Mouse (Mus musculus) neural tube, embryonic 14.5 days (tissue): ENCODE results near the gene Ccdc124. TPM values are rescaled to one million over a fixed set of nuclear protein-coding genes. Genes with fewer than 3 reads are reported as not detected.

Experiments
- ATAC-seq: fragments of 200-750 bp; cut with Nextera tagmentation; 2 replicates; pipeline ENCODE4 v1.8.0; 2017; ENCODE audit warnings: low read depth, mild to moderate bottlenecking, moderate TSS enrichment, moderate library complexity
- H3K27ac ChIP-seq: fragments of 300-500 bp; sonication (generic); 2 replicates; pipeline ENCODE4 v1.5.1; 2014; ENCODE audit warnings: low read depth, mild to moderate bottlenecking, control low read depth, low read length, moderate library complexity, mixed read lengths
- H3K27me3 ChIP-seq: fragments of 300-500 bp; sonication (generic); 2 replicates; pipeline ENCODE4 v1.6.1; 2014; ENCODE audit warnings: low read length; ENCODE audit not compliant: control insufficient read depth, insufficient read depth
- H3K36me3 ChIP-seq: fragments of 300-500 bp; sonication (generic); 2 replicates; pipeline ENCODE4 v1.6.1; 2014; ENCODE audit warnings: low read length, mixed read lengths; ENCODE audit not compliant: control insufficient read depth, insufficient read depth
- H3K4me1 ChIP-seq: fragments of 300-500 bp; sonication (generic); 2 replicates; pipeline ENCODE4 v1.6.1; 2014; ENCODE audit warnings: low read length; ENCODE audit not compliant: control insufficient read depth, insufficient read depth
- H3K4me2 ChIP-seq: fragments of 300-500 bp; sonication (generic); 2 replicates; pipeline ENCODE4 v1.6.1; 2014; ENCODE audit warnings: mild to moderate bottlenecking, low read depth, low read length, control low read depth
- H3K4me3 ChIP-seq: fragments of 300-500 bp; sonication (generic); 2 replicates; pipeline ENCODE4 v1.5.1; 2014; ENCODE audit warnings: low read depth, low read length, control low read depth, mixed read lengths
- H3K9ac ChIP-seq: fragments of 300-500 bp; sonication (generic); replicated peaks from 2 replicates; pipeline ENCODE4 v1.6.1; 2014; ENCODE audit warnings: low read depth, mild to moderate bottlenecking, control low read depth, low read length, mixed read lengths
- H3K9me3 ChIP-seq: fragments of 300-500 bp; sonication (generic); 2 replicates; pipeline ENCODE4 v1.6.1; 2016; ENCODE audit warnings: low read length; ENCODE audit not compliant: control insufficient read depth
- WGBS: fragments of 180-500 bp; shearing (Covaris S2); extraction: QIAGEN DNeasy Blood & Tissue Kit; methylation state at CpG from one replicate; pipeline ENCODE4 v1.1.7; 2014; 5-methylcytosine and 5-hydroxymethylcytosine counted together
- polyA plus RNA-seq: library from polyadenylated mRNA; unstranded; fragments of >200 nt; fragmentation: Nextera tagmentation; extraction: Ambion mirVana; gene quantifications from 2 replicates; pipeline ENCODE4 v1.2.1, GENCODE M21; 2014

Ccdc124 gene
- polyA plus RNA-seq, 1 experiment from 2014 or later = 159 TPM

DNA sequence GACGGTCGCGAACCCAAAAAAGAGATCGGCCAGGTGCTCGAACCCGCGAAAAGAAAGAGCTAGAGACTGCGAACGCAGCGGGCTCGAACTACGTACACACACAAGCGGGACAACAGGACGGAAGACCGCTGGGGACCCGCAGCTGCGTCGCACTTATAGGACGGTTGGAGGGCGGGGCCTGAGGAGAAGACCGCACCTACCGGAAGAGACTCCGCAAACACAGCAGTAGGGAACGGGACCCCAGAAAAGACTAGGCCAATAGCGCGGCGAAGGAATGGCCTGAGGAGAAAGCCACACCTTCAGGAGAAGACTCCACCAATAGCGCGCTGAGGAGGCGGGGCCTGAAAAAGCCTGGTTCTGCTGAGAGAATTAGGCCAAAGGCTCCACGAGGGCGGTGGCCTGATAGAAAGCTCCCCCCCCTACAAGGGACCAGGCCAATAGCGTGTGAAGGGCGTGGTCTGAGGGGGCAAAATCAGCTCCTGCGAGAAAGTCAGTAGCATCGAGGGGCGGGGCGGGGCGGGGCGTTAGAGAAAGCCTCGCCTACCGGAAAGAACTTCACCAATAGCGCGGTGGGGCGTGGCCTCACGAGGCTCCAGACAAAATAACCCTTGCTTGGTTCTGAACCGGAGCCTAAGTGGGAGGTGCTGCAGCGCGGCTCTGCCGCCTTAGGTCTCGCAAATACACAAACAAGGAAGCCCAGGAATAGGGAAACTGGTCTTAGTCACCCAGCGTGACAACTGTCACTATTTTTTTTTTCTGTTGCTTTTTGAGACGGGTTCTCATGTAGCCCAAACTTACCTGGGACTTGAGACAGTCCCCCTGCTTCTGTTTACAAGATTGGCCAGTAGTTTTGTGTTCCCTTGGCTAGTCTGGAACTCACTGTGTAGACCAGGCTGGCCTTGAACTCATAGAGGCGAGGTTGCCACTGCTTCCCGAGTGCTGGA, 34.1 kb downstream of the Ccdc124 start, which contains the start of gene Arrdc2:
Arrdc2 (minus strand) TSS at position 313 of the 944 bp plus-strand sequence.
- 3% methylated on average over 55 of the region's 55 CpGs for WGBS
- H3K27me3 ChIP-seq = no peaks in the 10 kb centered on the region
- peak; percentile 95 for ATAC-seq

DNA sequence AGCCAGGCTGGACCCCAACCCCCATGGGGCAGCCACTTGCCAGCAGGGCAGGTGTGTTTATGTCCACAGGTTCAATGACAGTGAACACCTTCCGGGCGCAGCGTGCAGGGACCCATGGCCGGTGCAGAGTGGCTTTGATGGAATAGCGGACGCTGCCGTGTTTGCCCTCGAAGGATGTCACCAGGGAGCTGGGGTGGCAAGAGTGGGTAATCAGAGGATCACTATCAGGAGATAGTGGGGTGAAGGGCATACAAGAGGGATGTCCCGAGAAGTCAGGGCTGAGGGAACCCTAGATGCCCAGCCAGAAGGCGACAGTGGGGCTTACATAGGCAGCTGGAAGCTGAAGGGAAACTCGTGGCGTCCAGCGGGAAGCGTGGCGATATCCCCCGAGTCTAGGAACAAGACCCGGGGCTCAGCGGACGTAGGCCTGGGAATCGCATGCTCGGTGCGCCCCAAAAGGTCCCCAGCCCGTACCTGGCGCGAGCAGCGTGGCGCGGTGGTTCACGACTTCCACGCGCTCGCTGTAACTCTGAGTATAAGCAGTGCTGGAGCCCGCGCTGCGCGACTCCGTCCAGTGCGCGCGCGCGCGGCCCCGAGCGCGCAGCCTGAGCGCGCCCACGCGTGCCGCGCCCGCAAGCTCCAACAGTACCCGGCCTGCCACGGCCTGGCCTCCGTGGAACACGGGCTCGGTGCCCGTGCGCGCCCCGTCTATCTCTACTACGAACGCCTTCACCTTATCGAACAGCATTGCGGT, 34.9 kb downstream of the Ccdc124 start:
- no peaks in the 10 kb centered on the region for H3K4me1 ChIP-seq
- no peaks in the 10 kb centered on the region for H3K9me3 ChIP-seq
- peak overlapping the region; percentile 63 for H3K4me2 ChIP-seq
- ATAC-seq = peak; percentile 71
- peak overlapping the region; percentile 67 for H3K9ac ChIP-seq
- H3K4me3 ChIP-seq = peak overlapping the region; percentile 59
- WGBS = 2% methylated on average over 65 of the region's 66 CpGs
- H3K27me3 ChIP-seq = no peaks in the 10 kb centered on the region
- H3K36me3 ChIP-seq = no peaks in the 10 kb centered on the region
- peak overlapping the region; percentile 87 for H3K27ac ChIP-seq

More for the DNA sequence above, 34.1 kb downstream of the Ccdc124 start, which contains the start of gene Arrdc2:
- Histone ChIP-seq H3K4me1 (no peaks in the 10 kb centered on the region), H3K4me3 (peak within 1 kb of the TSS; percentile 59), H3K36me3 (no peaks in the 10 kb centered on the region), H3K4me2 (peak within 1 kb of the TSS; percentile 63), H3K9me3 (no peaks in the 10 kb centered on the region), H3K9ac (peak within 1 kb of the TSS; percentile 67), H3K27ac (peak within 1 kb of the TSS; percentile 87)

DNA sequence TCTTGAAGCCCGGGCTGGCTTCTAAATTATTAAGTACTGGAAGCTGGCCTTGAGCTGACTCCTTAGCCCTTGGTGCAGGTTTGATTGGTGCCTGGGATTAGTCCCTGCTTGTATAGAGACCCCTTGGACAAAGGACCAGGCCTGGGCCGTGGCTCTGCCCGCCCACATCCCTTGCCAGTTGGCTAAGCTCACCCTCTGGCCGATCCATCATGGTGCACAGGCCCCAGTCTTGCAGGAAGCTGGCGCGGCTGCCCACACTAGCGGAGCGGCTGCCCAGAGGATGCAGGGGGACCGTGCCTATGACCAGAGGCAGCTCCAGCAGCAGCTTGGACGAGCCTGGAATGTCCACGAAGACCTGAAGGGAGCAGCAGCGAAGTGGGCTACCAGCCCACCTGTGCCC, 37.1 kb downstream of the Ccdc124 start:
- Histone ChIP-seq H3K4me3 (no peak overlapping the region), H3K9ac (no peak overlapping the region), H3K4me2 (no peak overlapping the region), H3K4me1 (no peaks in the 10 kb centered on the region), H3K27ac (no peak overlapping the region), H3K9me3 (no peaks in the 10 kb centered on the region), H3K27me3 (no peaks in the 10 kb centered on the region), H3K36me3 (no peaks in the 10 kb centered on the region)
- ATAC-seq = no peak
- WGBS = 89% methylated on average over 12 of the region's 12 CpGs

DNA sequence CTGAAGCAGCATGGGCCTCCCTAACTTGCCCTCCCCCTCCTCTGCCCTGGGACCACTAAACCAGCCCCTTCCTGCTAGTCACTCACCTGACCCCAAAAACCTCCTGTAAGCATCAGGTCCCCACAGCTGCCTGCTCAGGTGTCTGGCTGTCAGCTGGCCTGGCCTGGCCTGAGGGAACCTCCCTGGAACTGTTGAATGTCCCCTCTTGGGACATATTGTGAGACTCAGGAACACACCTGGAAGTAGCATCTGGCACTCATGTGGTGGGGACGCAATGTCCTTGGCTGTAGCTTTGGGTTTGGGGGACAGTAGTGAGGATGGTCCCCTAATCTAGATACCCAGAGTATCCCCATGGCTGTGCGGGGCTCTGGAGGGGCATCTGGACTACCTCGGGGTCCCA, 39.7 kb downstream of the Ccdc124 start:
- Histone ChIP-seq H3K4me3 (no peak overlapping the region), H3K36me3 (no peaks in the 10 kb centered on the region), H3K4me1 (no peaks in the 10 kb centered on the region), H3K27ac (no peak overlapping the region), H3K4me2 (no peak overlapping the region), H3K9me3 (no peaks in the 10 kb centered on the region), H3K27me3 (no peaks in the 10 kb centered on the region), H3K9ac (no peak overlapping the region)
- ATAC-seq = no peak
- WGBS = 100% methylated on average over 3 of the region's 3 CpGs

DNA sequence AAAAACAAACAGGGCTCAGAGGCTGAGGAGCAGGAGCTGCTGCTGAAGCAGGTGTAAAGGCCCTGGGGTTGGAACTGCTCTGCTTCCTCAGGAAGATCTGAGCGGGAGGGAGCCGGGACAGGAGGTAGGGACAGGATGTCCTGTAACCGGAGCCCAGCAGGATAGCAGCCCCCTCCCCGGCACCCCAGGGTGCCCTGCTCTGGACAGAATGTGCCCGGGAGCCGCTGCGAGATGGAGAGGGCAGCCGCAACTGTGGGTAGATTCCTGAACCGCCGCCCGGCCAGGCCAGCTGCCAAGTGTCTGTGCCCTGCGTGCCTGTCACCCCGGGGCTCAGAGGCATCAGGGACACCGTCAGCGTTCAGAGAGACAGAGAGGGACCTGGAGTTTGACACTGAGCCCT, 40.2 kb downstream of the Ccdc124 start:
- H3K27ac ChIP-seq = no peak overlapping the region
- 42% methylated on average over 15 of the region's 15 CpGs for WGBS
- ATAC-seq = no peak
- H3K4me1 ChIP-seq = no peaks in the 10 kb centered on the region
- H3K9me3 ChIP-seq = no peaks in the 10 kb centered on the region
- H3K4me2 ChIP-seq = no peak overlapping the region
- peak overlapping the region; percentile 21; the same call in 1 of the 2 replicates for H3K9ac ChIP-seq
- H3K4me3 ChIP-seq = no peak overlapping the region
- H3K36me3 ChIP-seq = no peaks in the 10 kb centered on the region
- H3K27me3 ChIP-seq = no peaks in the 10 kb centered on the region

- ATAC-seq = peak; percentile 23; the same call in 1 of the 2 replicates
- Histone ChIP-seq H3K4me3 (no peak overlapping the region), H3K27me3 (no peaks in the 10 kb centered on the region), H3K4me1 (no peaks in the 10 kb centered on the region), H3K9ac (peak overlapping the region; percentile 21; the same call in 1 of the 2 replicates), H3K9me3 (no peaks in the 10 kb centered on the region), H3K36me3 (no peaks in the 10 kb centered on the region), H3K4me2 (no peak overlapping the region), H3K27ac (no peak overlapping the region)
- WGBS = 32% methylated on average over 9 of the region's 9 CpGs
These were observed 40.7 kb downstream of the Ccdc124 start for GRCm38 (mm10) chr8:70833018-70833482.

- WGBS = 60% methylated on average over 11 of the region's 11 CpGs
- ATAC-seq = no peak
- H3K4me3 ChIP-seq = no peak overlapping the region
- H3K4me1 ChIP-seq = no peaks in the 10 kb centered on the region
- no peaks in the 10 kb centered on the region for H3K9me3 ChIP-seq
- H3K4me2 ChIP-seq = no peak overlapping the region
- H3K27ac ChIP-seq = no peak overlapping the region
- no peak overlapping the region for H3K9ac ChIP-seq
- H3K36me3 ChIP-seq = no peaks in the 10 kb centered on the region
- H3K27me3 ChIP-seq = no peaks in the 10 kb centered on the region
These were observed 41.4 kb downstream of the Ccdc124 start for GRCm38 (mm10) chr8:70832371-70832770.

GRCm38 (mm10) chr8:70831517-70831916, 42.2 kb downstream of the Ccdc124 start:
- H3K9ac ChIP-seq = no peak overlapping the region
- H3K36me3 ChIP-seq = no peaks in the 10 kb centered on the region
- no peak for ATAC-seq
- no peak overlapping the region for H3K4me2 ChIP-seq
- no peak overlapping the region for H3K27ac ChIP-seq
- H3K4me1 ChIP-seq = no peaks in the 10 kb centered on the region
- WGBS = 88% methylated on average over 8 of the region's 8 CpGs
- H3K27me3 ChIP-seq = no peaks in the 10 kb centered on the region
- H3K4me3 ChIP-seq = no peak overlapping the region
- H3K9me3 ChIP-seq = no peaks in the 10 kb centered on the region
